Mouse (Mus musculus) neutrophil, adult 5-6 weeks (primary cell): ENCODE measurements around the gene Bub3. TPM values are rescaled to one million over a fixed set of nuclear protein-coding genes. Genes with fewer than 3 reads are reported as not detected.
A peak's percentile ranks its signal among the peaks of the same experiment; 100 is the strongest.

Experiments used
- ATAC-seq: fragments of 151-379, 151-347 bp; 2 replicates; pipeline ENCODE4 v1.8.0; 2017; ENCODE audit warnings: mild to moderate bottlenecking, moderate TSS enrichment; ENCODE audit not compliant: insufficient number of reproducible peaks, poor library complexity, low FRiP score, severe bottlenecking; ENCODE audit errors: extremely low read depth
- total RNA-seq: library from RNA; stranded (forward); fragments of 200-1000 nt; gene quantifications from 2 replicates; pipeline ENCODE4 v1.2.3, GENCODE M21; 2017

Gene Bub3
- total RNA-seq: 51.1 and 52.5 TPM in 2 replicates

- peak; percentile 95 for ATAC-seq
Observed at GRCm38 (mm10) chr7:131559986-131560696, at the start of gene Bub3. TSS of gene Bub3 (plus strand) at chr7:131560222.

DNA sequence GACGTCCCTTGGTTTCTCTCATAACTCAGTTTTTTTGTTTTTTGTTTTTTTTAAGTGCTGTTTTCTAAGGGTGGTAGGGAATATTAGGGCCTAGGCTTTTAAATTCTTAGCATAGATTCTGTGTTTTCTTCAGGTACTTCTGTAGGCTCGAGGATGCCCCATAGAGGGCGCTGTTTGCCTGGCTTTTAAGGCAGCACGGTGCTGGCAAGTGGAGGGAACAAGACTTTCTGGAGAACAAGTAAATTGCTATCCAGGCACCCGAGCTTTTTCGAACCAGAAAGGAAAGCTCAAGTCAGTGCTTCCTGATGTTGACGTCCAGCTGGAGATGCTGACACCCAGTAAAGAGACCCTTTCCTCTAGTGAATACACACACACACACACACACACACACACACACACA, 20.0 kb upstream of the Bub3 start:
- ATAC-seq: 0 out of 2 replicates have a peak, but pooled peaks have one; percentile 32

DNA sequence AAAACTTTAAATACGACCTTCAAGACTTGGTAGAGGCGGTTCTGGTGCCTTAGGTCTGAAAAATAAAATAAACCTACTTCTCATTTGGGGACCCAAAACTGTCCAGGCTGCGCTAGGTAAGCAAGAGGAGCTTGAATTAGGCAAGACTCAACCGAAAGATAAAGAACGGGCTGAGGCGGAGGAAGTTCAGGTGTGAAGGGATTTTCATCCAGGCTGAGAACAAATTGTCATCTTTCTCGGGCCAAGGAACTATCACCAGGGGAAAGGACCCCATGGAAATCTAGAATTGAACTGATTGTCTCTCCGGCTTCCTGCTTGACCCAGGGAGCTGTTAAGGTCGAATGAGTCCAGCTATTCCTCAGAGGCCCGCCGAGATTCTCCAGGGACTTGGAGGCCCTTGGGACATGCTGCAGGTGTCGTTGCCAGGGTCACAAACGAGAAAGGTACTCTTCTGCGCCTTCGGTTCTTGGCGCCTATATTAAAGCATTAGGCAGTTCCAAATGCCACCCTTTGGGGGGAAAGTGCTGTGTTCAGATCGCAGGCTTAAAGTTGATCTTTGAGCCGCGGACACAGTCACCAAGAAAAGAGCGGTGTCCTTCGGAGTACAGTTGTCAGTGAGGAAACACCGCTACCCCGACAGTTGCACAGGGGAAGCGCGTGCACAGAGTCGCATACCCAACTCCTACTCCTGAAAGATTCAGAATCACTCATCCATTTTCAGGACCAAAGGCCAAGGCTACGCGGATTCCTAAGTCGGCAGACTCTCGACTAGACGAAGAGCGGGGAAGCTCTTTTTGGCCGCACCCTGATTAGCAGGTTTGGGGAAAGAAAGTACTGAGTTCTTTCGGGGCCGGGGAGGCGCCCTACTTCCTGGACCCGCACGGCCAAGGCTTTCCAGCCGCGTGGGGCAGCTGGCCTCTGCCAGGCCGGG, 18.6 kb upstream of the Bub3 start:
- ATAC-seq: no peak

GRCm38 (mm10) chr7:131542115-131542871, 17.7 kb upstream of the Bub3 start, which contains the start of gene Hmx3:
TSS of gene Hmx3 (plus strand) at chr7:131542867.
- no peak for ATAC-seq

DNA sequence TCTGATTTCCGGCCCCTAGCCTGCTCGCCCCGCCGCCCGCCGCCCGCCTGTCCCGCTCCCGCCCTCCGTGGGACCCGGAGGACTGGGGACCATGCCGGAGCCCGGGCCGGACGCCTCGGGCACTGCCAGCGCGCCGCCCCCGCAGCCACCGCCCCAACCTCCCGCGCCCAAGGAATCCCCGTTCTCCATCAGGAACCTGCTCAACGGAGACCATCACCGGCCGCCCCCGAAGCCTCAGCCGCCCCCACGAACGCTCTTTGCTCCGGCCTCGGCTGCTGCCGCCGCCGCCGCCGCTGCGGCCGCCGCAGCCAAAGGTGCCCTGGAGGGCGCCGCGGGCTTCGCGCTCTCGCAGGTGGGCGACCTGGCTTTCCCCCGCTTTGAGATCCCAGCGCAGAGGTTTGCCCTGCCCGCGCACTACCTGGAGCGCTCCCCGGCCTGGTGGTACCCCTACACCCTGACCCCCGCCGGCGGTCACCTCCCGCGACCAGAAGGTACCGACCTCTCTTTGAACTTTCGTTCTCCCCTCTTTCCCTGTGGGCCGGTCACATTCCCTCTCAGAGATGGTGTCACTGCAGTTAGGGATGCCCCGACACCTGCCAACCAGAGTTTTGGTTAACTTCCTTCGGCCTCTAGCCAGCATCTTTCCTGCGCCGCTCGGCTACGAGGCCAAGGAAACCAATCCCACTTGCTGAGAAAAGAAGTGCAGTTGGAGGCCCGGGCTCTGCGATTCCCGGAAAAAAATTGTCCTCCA, 17.0 kb upstream of the Bub3 start:
- ATAC-seq: no peak

GRCm38 (mm10) chr7:131543623-131544481, 16.2 kb upstream of the Bub3 start:
- ATAC-seq: no peak

- ATAC-seq: no peak
Observed at GRCm38 (mm10) chr7:131544871-131545270, 15.2 kb upstream of the Bub3 start.

DNA sequence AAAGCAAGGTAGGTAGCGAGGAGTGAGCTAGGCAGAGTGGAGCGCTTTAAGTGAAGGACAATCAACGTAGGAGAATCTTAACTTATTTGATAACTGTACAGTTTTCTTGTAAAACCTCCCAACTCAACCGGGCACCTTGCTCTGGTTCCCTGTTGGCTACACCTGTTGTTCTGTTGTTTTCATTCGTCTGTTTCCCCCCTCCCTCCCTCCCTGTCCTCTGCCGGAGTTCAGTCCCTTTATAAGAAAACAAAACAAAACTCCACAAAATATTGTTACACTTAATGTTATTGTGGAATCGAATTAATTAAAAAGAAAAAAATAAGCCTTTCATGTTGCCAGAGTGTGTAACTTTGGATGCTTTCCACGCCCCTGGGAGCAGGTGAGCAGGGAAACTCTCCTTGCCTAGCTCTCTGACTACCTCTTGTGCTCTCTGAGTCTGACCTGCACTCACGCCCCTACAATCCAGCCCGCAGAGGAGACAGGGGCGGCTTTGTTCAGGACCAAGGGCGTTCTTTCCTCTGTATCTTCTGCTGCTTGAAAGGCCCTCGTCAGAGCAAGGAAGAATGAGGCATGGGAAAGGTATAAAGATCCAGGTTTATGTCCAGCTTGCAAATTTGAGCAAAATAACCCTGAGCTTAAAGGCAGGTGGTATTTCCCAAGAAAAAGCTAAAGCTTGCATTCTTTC, 14.2 kb upstream of the Bub3 start:
- ATAC-seq: no peak

- no peak for ATAC-seq
Observed at GRCm38 (mm10) chr7:131546423-131546822, 13.6 kb upstream of the Bub3 start.

GRCm38 (mm10) chr7:131547481-131547880, 12.5 kb upstream of the Bub3 start:
- ATAC-seq: no peak

DNA sequence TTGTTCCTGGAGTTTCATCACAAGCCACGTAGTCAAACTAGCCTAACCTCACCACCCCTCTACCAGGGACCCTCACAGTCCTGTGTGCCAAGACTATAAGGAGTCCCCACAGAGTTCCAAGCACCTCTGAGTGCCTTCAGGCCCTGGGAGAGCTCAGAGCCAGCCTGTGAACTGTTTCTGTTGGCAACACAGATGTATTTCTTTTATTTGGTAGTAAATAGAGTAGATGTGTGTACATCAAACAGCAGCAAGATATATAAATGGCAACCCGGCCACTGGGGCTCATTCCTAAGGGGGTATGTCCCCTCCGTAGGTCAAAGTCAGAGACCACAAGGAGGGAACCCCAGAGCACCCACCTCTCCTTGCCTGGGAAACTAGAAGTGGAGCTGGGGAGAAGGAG, 11.5 kb upstream of the Bub3 start, which contains the start of gene Hmx2:
TSS of gene Hmx2 (plus strand) at position 301 of the 400 bp plus-strand sequence.
- no peak for ATAC-seq

- no peak for ATAC-seq
Observed at GRCm38 (mm10) chr7:131551471-131551870, 8.6 kb upstream of the Bub3 start.

DNA sequence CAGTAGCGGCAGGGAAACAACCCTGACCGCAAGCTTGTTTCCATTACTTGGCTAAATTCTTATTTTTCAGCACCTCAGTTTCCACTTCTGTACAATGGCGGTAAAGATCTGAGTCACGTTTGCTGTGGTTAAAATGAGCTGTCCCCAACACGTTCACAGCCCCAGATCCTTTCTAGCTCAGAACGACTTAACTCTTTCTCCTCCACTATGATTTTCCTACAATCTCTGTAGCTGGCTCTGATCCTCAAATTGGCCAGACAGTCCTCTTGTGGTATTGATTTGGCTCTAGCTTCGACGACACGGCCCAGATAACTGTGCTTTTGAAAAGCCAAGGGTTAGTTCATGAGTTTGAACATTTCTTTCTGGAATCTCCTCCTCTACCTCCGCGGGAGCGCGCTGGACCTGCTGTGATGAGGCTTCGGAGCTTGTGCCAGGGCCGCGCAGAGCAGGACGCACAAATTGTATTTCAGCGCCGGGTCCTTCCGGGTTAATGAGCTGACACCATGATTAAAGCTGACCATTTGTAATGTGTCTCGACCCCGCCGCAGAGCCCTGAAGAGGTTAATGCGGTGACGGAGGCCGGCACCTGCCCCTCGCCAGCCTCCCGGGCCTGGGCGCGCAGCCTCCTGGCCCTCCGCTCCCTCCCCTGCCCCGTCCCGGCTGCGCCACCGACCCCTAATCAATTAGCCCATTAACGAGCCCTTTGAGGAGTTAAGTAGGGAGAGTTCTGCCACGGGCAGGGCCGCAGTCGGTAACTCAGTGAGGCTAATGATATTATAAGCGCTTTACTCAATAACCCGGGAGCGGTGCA, 7.9 kb upstream of the Bub3 start:
- ATAC-seq: no peak

DNA sequence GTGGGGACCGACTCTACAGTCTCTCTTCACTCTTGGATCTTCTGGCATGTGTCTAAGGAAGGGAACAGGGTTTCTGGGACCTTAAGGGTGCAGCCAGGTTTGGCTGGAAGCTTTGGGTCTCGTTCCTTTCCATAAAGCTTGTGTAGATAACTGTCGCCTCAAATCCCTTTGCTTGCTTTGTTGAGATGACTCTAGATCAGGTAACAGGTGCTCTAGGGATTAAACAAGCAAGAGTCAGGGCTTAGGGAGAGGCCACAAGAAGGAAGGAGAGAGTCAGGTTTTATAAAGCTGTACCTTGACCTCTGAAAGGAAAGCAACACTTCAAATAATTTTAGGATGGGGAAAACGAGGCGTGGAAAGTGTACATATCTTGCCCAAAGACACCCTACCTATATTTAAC, 7.2 kb upstream of the Bub3 start:
- ATAC-seq: no peak

GRCm38 (mm10) chr7:131553771-131554175, 6.2 kb upstream of the Bub3 start:
- ATAC-seq: peak; percentile 56; the same call in 1 of the 2 replicates
